Mouse (Mus musculus) ZHBTc4 (cell line): Measurements from ENCODE around the gene Gm4312.
"Not testable (repeated sequence)": the region's sequence is repeated elsewhere in the genome, so short reads cannot be mapped to it uniquely, and the experiment has no call there.

Experiments used
- DNase-seq: peaks from one replicate; pipeline ENCODE4 v3.0.0-alpha.2; 2011; ENCODE audit warnings: low read depth, low spot score

The Gm4312 gene

GRCm38 (mm10) chr10:100382460-100382859, at the start of gene Gm4312:
Gene Gm4312, minus strand, starts transcription at chr10:100382560.
- not testable (repeated sequence) for DNase-seq

DNA sequence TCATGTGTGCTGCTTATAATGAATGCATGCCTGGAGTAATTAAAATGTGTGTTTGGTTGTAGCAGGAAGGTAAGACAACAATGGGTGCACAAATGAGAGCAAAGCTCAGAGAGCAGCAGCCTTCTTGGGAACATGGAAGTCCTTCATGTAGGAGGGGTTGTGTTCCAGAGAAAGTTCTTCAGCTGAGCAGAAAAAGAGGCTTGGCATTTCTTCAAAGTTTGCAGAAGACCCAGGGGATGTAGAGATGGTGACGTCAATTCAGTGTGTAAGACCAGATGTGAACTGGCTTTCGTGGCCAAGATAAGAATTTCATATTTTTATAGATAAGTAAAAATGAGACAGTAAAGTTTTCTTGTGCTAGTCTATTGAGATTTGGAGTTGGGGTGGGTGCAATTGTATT, 45.2 kb upstream of the Gm4312 start:
- DNase-seq, result no peak

GRCm38 (mm10) chr10:100415566-100415965, 33.2 kb upstream of the Gm4312 start:
- no peak for DNase-seq

DNA sequence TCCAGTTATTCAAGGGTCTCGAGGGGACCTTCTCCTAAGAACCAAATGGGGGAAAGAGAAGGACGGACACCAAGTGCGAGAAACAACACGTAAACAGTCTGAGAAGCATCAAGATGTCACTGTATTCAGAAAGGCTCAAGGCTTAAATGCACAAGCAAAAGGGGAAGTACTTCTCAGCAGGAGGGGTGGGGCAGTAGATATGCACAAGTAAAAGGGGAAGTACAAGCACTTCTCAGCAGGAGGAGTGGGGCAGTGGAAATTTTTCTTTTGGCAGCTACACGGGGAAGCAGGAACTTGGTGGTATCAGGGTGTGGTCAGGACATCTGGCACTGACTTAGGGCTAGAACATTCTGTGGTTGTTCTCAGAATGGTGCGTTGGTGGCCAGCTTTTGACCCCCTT, 19.9 kb upstream of the Gm4312 start:
- peak; percentile 24 for DNase-seq

DNA sequence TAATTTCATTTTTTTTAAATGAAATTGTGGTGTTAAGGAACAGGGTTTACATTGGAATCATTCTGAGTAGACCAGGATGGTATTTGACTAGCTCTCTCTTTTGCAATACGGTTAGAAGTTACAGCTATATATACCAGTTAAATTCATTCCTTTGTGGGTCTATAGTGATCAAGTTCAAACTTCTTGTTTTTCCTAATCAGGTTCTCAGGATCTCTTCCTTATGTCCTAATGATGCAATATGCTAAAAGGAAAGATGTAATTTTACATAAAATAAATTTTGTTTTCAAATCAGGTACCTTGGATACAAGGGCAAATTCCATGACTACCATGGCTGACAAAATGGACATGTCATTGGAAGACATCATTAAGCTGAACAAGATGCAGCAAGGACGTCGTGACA, 21.3 kb downstream of the Gm4312 start, which contains the start of gene Gm4307:
Gene Gm4307 (plus strand): TSS at position 301 of the 400 bp plus-strand sequence.
- DNase-seq, result not testable (repeated sequence)

- DNase-seq, result not testable (repeated sequence)
Observed at GRCm38 (mm10) chr10:100356841-100357240, 25.5 kb downstream of the Gm4312 start.

- not testable (repeated sequence) for DNase-seq
Observed at GRCm38 (mm10) chr10:100350793-100351192, 31.6 kb downstream of the Gm4312 start, which contains the start of gene Gm4305. Gene Gm4305, plus strand, starts transcription at chr10:100351093.

DNA sequence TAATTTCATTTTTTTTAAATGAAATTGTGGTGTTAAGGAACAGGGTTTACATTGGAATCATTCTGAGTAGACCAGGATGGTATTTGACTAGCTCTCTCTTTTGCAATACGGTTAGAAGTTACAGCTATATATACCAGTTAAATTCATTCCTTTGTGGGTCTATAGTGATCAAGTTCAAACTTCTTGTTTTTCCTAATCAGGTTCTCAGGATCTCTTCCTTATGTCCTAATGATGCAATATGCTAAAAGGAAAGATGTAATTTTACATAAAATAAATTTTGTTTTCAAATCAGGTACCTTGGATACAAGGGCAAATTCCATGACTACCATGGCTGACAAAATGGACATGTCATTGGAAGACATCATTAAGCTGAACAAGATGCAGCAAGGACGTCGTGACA, 36.7 kb downstream of the Gm4312 start, which contains the start of gene Gm4303:
Gene Gm4303 (plus strand): TSS at position 301 of the 400 bp plus-strand sequence.
- DNase-seq, result not testable (repeated sequence)

GRCm38 (mm10) chr10:100340536-100340935, 41.8 kb downstream of the Gm4312 start, which contains the start of gene Gm4302:
Gene Gm4302, plus strand, starts transcription at chr10:100340836.
- DNase-seq, result not testable (repeated sequence)

DNA sequence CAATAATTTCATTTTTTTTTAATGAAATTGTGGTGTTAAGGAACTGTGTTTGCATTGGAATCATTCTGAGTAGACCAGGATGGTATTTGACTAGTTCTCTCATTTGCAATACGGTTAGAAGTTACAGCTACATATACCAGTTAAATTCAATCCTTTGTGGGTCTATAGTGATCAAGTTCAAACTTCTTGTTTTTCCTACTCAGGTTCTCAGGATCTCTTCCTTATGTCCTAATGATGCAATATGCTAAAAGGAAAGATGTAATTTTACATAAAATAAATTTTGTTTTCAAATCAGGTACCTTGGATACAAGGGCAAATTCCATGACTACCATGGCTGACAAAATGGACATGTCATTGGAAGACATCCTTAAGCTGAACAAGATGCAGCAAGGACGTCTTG, 47.0 kb downstream of the Gm4312 start, which contains the start of gene Gm4301:
Gene Gm4301 (plus strand): TSS at position 301 of the 400 bp plus-strand sequence.
- not testable (repeated sequence) for DNase-seq
